Mouse (Mus musculus) ES-E14 (cell line): ENCODE measurements around the gene Bcl6. TPM values are rescaled to one million over a fixed set of nuclear protein-coding genes. Genes with fewer than 3 reads are reported as not detected.

ENCODE experiments used
- DNase-seq: peaks from one replicate; pipeline ENCODE4 v3.0.0-alpha.2; 2013; ENCODE audit warnings: low read depth, low spot score
- H3K27ac ChIP-seq: 2 replicates; pipeline ENCODE4 v1.5.1; 2012; ENCODE audit warnings: low read depth, mild to moderate bottlenecking, low read length, moderate library complexity, mixed read lengths; ENCODE audit not compliant: poor library complexity, insufficient read depth, severe bottlenecking
- H3K36me3 ChIP-seq: 2 replicates; pipeline ENCODE4 v1.6.1; 2012; ENCODE audit warnings: mild to moderate bottlenecking, low read length, moderate library complexity, mixed read lengths; ENCODE audit not compliant: control insufficient read depth, poor library complexity, insufficient read depth, severe bottlenecking
- H3K4me1 ChIP-seq, 2 experiments: fragments of 150-350 bp in 1 of 2; sonication (generic) in 1 of 2; 2 replicates each; pipeline ENCODE4 v1.6.1; 2012; ENCODE audit warnings: low read length in 2 of 2, mild to moderate bottlenecking in 1 of 2, mixed read lengths in 1 of 2; ENCODE audit not compliant: control insufficient read depth in 2 of 2, insufficient read depth in 2 of 2, poor library complexity in 1 of 2
- H3K4me3 ChIP-seq, 2 experiments: fragments of 150-350 bp in 1 of 2; sonication (generic) in 1 of 2; 2 replicates each; pipeline ENCODE4 v1.5.1; 2012; ENCODE audit warnings: low read length in 2 of 2, low read depth in 1 of 2, mild to moderate bottlenecking in 1 of 2, mixed read lengths in 1 of 2; ENCODE audit not compliant: insufficient read depth in 1 of 2, poor library complexity in 1 of 2, severe bottlenecking in 1 of 2
- H3K9ac ChIP-seq: 2 replicates; pipeline ENCODE4 v1.6.1; 2012; ENCODE audit warnings: low read depth, mild to moderate bottlenecking, low read length, mixed read lengths; ENCODE audit not compliant: poor library complexity, insufficient read depth, severe bottlenecking
- H3K9me3 ChIP-seq: fragments of 150-350 bp; sonication (generic); 2 replicates; pipeline ENCODE4 v1.6.1; 2012; ENCODE audit warnings: low read depth, mild to moderate bottlenecking, low read length; ENCODE audit not compliant: control insufficient read depth, insufficient read depth
- CHD2 ChIP-seq: IDR thresholded peaks from 2 replicates; pipeline ENCODE4 v1.6.1; 2014; ENCODE audit warnings: mild to moderate bottlenecking, low read depth, low read length, inconsistent platforms
- HCFC1 ChIP-seq: IDR thresholded peaks from 2 replicates; pipeline ENCODE4 v1.6.1; 2012; ENCODE audit warnings: low read length, inconsistent platforms, borderline replicate concordance; ENCODE audit not compliant: insufficient read depth
- MAFK ChIP-seq: IDR thresholded peaks from 2 replicates; pipeline ENCODE4 v1.6.1; 2014; ENCODE audit warnings: mild to moderate bottlenecking, low read depth, low read length, inconsistent platforms; ENCODE audit not compliant: insufficient read depth
- ZC3H11A ChIP-seq: IDR thresholded peaks from 2 replicates; pipeline ENCODE4 v1.6.1; 2012; ENCODE audit warnings: low read depth, mild to moderate bottlenecking, inconsistent platforms, low read length, borderline replicate concordance
- ZNF384 ChIP-seq: IDR thresholded peaks from 2 replicates; pipeline ENCODE4 v1.6.1; 2012; ENCODE audit warnings: low read depth, low read length, inconsistent platforms
- in situ Hi-C, 2 experiments: fragments of 600-800 bp; cut with MboI; formaldehyde crosslinking; loops; one replicate each; pipeline ENCODE4 v1.15.1; 2025; ENCODE audit warnings: low sequenced_read_pairs in 2 of 2, inconsistent platforms in 1 of 2; ENCODE audit not compliant: unreplicated experiment in 2 of 2
- total RNA-seq: library from RNA; depleted of rRNA; stranded (reverse); fragments of 300-350 nt; gene quantifications from 2 replicates; pipeline ENCODE4 v1.2.3, GENCODE M21; 2012

Bcl6 gene
- total RNA-seq, 1 experiment: 1.5 TPM

DNA sequence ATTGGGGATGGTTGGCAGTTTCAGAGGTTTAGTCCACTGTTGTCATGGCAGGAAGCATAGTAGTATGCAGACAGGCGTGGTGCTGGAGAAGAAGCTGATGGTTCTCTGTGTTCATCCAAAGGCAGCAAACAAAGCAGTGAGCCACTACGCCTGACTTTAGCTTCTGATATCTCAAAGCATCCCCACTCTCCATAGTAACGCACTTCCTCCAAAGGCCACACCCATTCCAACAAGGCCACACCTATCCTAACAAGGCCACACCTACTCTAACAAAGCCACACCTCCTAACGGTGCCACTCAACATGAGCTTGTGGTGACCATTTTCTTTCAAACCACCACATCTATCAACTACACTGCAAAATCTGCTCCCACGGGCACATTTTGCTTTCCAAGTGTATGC is 44.6 kb upstream of the Bcl6 start:
- TF ChIP-seq ZC3H11A (no peak), CHD2 (no peak), HCFC1 (no peak), MAFK (no peak), ZNF384 (no peak)
- H3K27ac ChIP-seq: no peak overlapping the region
- in situ Hi-C loops: no loop called here

GRCm38 (mm10) chr16:24029965-24030672 is 41.5 kb upstream of the Bcl6 start:
- no peak for DNase-seq
- Histone ChIP-seq H3K9me3 (no peaks in the 10 kb centered on the region), H3K9ac (no peak overlapping the region), H3K4me1 (peaks cover 0 to 7% of the 10 kb centered on the region in 2 experiments; a peak in 1 of 4 replicates), H3K27ac (no peak overlapping the region), H3K4me3 (no peak overlapping the region), H3K36me3 (no peaks in the 10 kb centered on the region)
- no peak for TF ChIP-seq ZC3H11A
- no peak for TF ChIP-seq ZNF384
- TF ChIP-seq MAFK: no peak
- TF ChIP-seq HCFC1: no peak
- no peak for TF ChIP-seq CHD2
- in situ Hi-C loops: no loop called here

More for the DNA sequence above, 44.6 kb upstream of the Bcl6 start:
- peak; percentile 35 for DNase-seq
- Histone ChIP-seq H3K4me3 (no peak overlapping the region), H3K36me3 (no peaks in the 10 kb centered on the region), H3K4me1 (peaks cover 0 to 5% of the 10 kb centered on the region in 2 experiments; a peak in 1 of 4 replicates), H3K9ac (no peak overlapping the region), H3K9me3 (no peaks in the 10 kb centered on the region)

DNA sequence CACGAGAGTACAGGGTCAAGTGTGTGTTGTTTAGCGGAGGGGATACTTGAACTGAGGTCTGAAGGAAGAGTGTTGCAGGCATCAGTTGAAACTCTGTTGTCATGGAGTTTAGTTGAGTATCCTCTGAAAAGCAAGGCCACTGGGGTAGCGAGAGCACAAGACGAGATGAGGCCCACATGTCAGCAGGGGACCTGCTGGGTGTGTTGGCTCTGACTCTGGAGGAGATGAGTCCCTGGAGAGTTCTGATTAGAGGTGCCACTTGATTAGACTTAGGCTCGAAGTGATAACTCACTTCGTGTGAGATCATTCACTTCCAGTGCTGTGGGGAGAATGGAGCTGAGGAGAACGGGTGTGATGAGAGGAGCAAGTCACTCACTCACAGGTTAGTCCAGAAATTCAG is 36.8 kb upstream of the Bcl6 start:
- TF ChIP-seq ZC3H11A (no peak), ZNF384 (no peak), MAFK (no peak), CHD2 (no peak), HCFC1 (no peak)
- in situ Hi-C loops: no loop called here
- no peak for DNase-seq
- no peaks in the 10 kb centered on the region for H3K36me3 ChIP-seq
- no peak overlapping the region for H3K27ac ChIP-seq
- H3K9ac ChIP-seq: no peak overlapping the region
- no peak overlapping the region for H3K4me3 ChIP-seq
- peaks cover 0 to 3% of the 10 kb centered on the region in 2 experiments; a peak in 1 of 4 replicates for H3K4me1 ChIP-seq
- no peaks in the 10 kb centered on the region for H3K9me3 ChIP-seq

DNA sequence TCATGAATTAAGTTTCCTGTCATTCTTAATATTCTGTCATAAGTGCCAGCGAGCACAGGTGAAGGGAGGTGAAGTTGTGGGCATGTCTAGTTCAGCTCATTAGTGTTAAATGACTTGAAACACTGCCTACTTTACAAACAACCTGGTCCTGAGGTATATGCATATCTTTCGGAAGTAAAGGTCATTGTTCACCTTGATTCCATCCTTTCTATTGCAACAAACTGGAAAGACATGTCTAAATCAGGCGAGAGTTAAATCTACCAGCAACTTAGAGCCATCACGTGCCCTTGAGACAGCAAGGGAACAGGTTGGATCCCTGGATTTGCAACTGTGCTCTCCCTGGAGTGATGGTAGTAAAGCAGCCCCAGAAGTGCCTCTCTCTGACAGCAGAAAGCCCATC is 34.0 kb upstream of the Bcl6 start:
- in situ Hi-C loops: no loop called here

More for the DNA sequence above, 34.0 kb upstream of the Bcl6 start:
- Histone ChIP-seq H3K27ac (no peak overlapping the region), H3K9me3 (no peaks in the 10 kb centered on the region), H3K36me3 (no peaks in the 10 kb centered on the region), H3K9ac (no peak overlapping the region), H3K4me3 (no peak overlapping the region), H3K4me1 (peaks cover 0 to 2% of the 10 kb centered on the region in 2 experiments; a peak in 1 of 4 replicates)
- no peak for TF ChIP-seq HCFC1
- no peak for TF ChIP-seq CHD2
- no peak for TF ChIP-seq MAFK
- no peak for TF ChIP-seq ZNF384
- TF ChIP-seq ZC3H11A: no peak
- DNase-seq: no peak
